Mouse (Mus musculus) liver, adult 2 months (tissue): ENCODE data around the gene Ccdc36. TPM values are rescaled to one million over a fixed set of nuclear protein-coding genes. Genes with fewer than 3 reads are reported as not detected.

ENCODE experiments used
- DNase-seq: peaks from one replicate; pipeline ENCODE4 v3.0.0-alpha.2; 2011; ENCODE audit warnings: low read depth, low spot score; ENCODE audit errors: extremely low read depth
- H3K27ac ChIP-seq: fragments of 200-500 bp; replicated peaks from 2 replicates; pipeline ENCODE4 v1.5.1; 2012; ENCODE audit warnings: low read depth, mild to moderate bottlenecking, control low read depth, inconsistent platforms, low read length; ENCODE audit not compliant: insufficient read depth
- H3K27me3 ChIP-seq: fragments of 200-500 bp; 2 replicates; pipeline ENCODE4 v1.6.1; 2012; ENCODE audit warnings: mild to moderate bottlenecking, moderate library complexity, low read length, inconsistent platforms; ENCODE audit not compliant: control insufficient read depth, insufficient read depth
- H3K36me3 ChIP-seq: fragments of 200-500 bp; 2 replicates; pipeline ENCODE4 v1.6.1; 2012; ENCODE audit warnings: low read length, inconsistent platforms; ENCODE audit not compliant: control insufficient read depth, insufficient read depth
- H3K4me1 ChIP-seq: fragments of 200-500 bp; 2 replicates; pipeline ENCODE4 v1.6.1; 2011; ENCODE audit warnings: low read length; ENCODE audit not compliant: control insufficient read depth, insufficient read depth
- H3K4me3 ChIP-seq: fragments of 200-500 bp; 2 replicates; pipeline ENCODE4 v1.5.1; 2011; ENCODE audit warnings: low read depth, mild to moderate bottlenecking, control low read depth, low read length, moderate library complexity; ENCODE audit not compliant: insufficient read depth
- H3K79me2 ChIP-seq: fragments of 200-500 bp; 2 replicates; pipeline ENCODE4 v1.6.1; 2012; ENCODE audit warnings: inconsistent platforms, mild to moderate bottlenecking, low read length, moderate library complexity; ENCODE audit not compliant: control insufficient read depth, insufficient read depth
- H3K9ac ChIP-seq: fragments of 200-500 bp; 2 replicates; pipeline ENCODE4 v1.6.1; 2012; ENCODE audit warnings: low read depth, mild to moderate bottlenecking, control low read depth, inconsistent platforms, low read length
- CTCF ChIP-seq: fragments of 200-500 bp; IDR thresholded peaks from 2 replicates; pipeline ENCODE4 v1.5.1; 2011; ENCODE audit warnings: low read depth, low read length, control low read depth
- POLR2A ChIP-seq: fragments of 200-500 bp; IDR thresholded peaks from 2 replicates; pipeline ENCODE4 v1.6.1; 2011; ENCODE audit warnings: low read length, control low read depth; ENCODE audit not compliant: insufficient read depth; ENCODE audit errors: extremely low read depth
- WGBS: fragments of 180-500 bp; shearing (Covaris S2); methylation state at CpG from one replicate; pipeline ENCODE4 v1.1.7; 2018; 5-methylcytosine and 5-hydroxymethylcytosine counted together
- polyA plus RNA-seq: library from polyadenylated mRNA; depleted of rRNA; stranded (reverse); fragments of >200 nt; gene quantifications from 2 replicates; pipeline ENCODE4 v1.2.3, GENCODE M21; 2012
- total RNA-seq: library from RNA; depleted of rRNA; stranded (reverse); fragments of >200 nt; gene quantifications from 2 replicates; pipeline ENCODE4 v1.2.3, GENCODE M21; 2014

The Ccdc36 gene
- total and polyA plus RNA-seq, 2 experiments, result not detected

DNA sequence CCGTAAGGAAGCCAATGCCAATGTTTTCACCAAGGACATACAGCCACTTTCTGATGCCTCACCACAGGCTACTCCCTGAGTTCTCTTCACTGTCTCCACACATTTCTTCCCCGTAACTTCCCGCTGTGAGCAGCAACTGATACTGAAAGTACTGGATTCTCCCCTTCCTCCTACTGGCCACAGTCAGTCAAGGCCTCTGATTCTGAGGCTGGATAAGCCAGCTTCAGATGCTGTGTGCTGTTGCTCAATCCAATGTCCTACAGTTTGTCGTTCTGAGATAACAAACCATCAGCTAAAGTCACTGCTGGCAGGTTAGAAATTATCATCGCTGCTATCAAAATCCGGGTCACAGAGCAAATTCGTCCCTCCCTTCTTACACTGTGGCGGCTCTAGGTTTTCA is 23.8 kb downstream of the Ccdc36 start:
- DNase-seq, result peak; percentile 77
- TF ChIP-seq POLR2A (no peak), CTCF (no peak; the same call in 1 of the 2 replicates)
- peaks cover 22% of the 10 kb centered on the region for H3K4me1 ChIP-seq
- H3K9ac ChIP-seq, result no peak overlapping the region; the same call in 1 of the 2 replicates
- 34% methylated on average over 8 of the region's 8 CpGs for whole genome bisulfite sequencing
- H3K27ac ChIP-seq, result no peak overlapping the region; the same call in 1 of the 2 replicates
- H3K36me3 ChIP-seq, result no peaks in the 10 kb centered on the region
- H3K79me2 ChIP-seq, result no peaks in the 10 kb centered on the region
- no peaks in the 10 kb centered on the region for H3K27me3 ChIP-seq
- no peak overlapping the region for H3K4me3 ChIP-seq

DNA sequence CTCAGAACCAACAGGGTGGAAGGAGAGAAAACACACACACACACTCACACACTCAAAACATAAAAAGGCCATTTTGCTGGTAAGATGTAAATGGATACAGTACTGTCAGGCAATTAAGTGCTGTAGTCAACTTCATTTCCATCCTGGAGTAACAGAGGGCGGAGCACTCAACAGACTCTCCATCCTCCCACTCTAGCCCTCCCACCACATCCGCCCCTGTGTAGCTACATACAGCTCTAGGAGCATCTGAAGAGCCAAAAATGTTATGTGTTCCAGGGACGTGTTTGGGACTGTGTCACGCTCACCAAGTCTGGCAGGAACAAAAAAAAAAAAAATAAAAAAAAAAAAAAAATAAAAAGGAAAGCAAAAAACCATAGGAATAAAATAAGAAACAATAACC is 25.2 kb downstream of the Ccdc36 start:
- Histone ChIP-seq H3K79me2 (no peaks in the 10 kb centered on the region), H3K27me3 (no peaks in the 10 kb centered on the region), H3K4me1 (peaks cover 22% of the 10 kb centered on the region), H3K9ac (no peak overlapping the region), H3K27ac (no peak overlapping the region), H3K4me3 (no peak overlapping the region), H3K36me3 (no peaks in the 10 kb centered on the region)
- no peak for TF ChIP-seq POLR2A
- TF ChIP-seq CTCF, result no peak
- DNase-seq, result no peak
- WGBS, result 93% methylated on average over 4 of the region's 4 CpGs

DNA sequence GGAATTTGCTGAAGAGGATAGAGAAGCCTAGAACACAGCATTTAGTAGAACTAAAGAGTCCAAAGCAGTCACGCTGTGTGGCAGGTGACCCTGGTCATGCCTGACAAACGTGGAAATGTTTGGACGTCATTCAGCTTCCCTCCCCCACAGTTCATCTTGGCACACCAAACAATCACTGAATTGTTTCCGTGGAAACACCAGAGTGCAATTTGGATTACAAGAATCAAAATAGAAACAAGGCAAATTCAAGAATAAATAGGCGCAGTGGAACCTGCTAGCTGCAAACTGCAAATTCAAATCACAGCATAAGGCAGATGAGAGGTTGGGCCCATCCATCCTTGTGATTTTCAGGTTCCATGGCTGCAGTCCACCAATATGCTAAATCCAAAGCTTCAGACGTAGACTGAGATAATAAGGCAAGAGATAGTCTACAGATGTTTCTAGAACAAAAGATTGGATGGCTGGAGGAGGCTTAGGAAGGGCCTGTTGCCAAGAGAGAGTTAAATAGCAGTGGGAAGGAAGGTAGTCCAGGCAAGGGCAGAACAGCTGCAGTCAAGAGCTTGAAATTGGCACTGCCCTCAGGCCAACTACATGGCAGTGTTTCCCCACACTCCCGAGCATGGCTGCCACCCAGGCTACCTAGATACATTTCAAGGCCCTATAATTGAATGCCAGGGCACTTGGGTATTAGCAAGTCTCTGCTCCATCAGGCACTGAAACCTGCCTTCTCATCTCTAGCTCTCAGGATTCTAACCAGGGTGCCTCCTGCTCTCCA is 26.9 kb downstream of the Ccdc36 start:
- peak overlapping the region; percentile 50 for H3K27ac ChIP-seq
- 24% methylated on average over 7 of the region's 7 CpGs for WGBS
- H3K27me3 ChIP-seq, result no peaks in the 10 kb centered on the region
- peaks cover 22% of the 10 kb centered on the region for H3K4me1 ChIP-seq
- no peak for TF ChIP-seq CTCF
- TF ChIP-seq POLR2A, result no peak
- DNase-seq, result peak; percentile 79
- H3K79me2 ChIP-seq, result no peaks in the 10 kb centered on the region
- no peak overlapping the region for H3K4me3 ChIP-seq
- H3K9ac ChIP-seq, result no peak overlapping the region
- no peaks in the 10 kb centered on the region for H3K36me3 ChIP-seq

DNA sequence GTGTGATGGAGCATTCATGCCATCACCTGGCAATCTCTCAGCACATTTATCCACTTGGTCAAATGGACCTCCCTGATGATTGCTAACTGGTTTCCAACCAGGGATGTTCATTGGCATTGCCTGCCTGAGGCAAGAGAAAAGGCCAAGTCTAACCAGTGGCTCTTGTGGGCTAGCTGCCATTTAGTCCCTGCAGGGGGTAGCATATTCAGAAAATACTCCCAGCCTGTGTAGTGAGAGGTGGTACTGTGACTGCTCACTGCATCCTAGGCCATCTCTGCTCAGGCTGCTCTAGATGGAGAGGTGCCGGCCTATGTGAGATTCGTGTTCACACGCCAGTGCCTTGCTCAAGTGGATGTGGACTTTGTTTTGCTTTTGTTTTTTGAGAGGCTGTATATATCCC is 30.0 kb downstream of the Ccdc36 start:
- TF ChIP-seq POLR2A, result no peak
- no peaks in the 10 kb centered on the region for H3K27me3 ChIP-seq
- no peak overlapping the region for H3K4me3 ChIP-seq
- WGBS, result 95% methylated on average over 3 of the region's 3 CpGs
- peaks cover 29% of the 10 kb centered on the region for H3K4me1 ChIP-seq
- no peak for DNase-seq
- no peaks in the 10 kb centered on the region for H3K79me2 ChIP-seq
- H3K9ac ChIP-seq, result no peak overlapping the region
- H3K27ac ChIP-seq, result no peak overlapping the region
- H3K36me3 ChIP-seq, result 0 out of 2 replicates have a peak, but pooled peaks cover under 1% of the 10 kb centered on the region

DNA sequence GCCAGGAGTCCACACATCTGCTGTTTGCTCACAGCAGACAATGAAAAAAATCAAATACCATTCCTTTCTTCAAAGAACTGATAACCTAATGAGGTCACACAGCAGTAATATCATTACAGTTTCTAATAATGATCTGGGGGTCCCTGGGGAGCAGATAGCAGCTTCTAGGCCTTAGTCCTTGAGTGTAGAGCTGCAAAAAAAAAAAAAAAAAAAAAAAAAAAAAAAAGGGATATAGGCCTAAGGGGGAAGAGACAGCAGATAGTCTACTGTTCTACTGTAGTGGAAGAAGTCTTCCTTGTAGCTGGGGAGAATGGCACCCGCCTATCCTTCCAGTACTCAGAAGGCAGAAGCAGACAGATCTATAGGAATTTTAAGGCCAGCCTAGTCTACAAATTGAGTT is 32.9 kb downstream of the Ccdc36 start:
- no peak overlapping the region for H3K4me3 ChIP-seq
- WGBS, result 96% methylated on average over 1 of the region's 1 CpGs
- TF ChIP-seq POLR2A, result no peak
- TF ChIP-seq CTCF, result no peak
- H3K27me3 ChIP-seq, result no peaks in the 10 kb centered on the region
- H3K9ac ChIP-seq, result no peak overlapping the region
- no peak overlapping the region for H3K27ac ChIP-seq
- no peak for DNase-seq
- no peaks in the 10 kb centered on the region for H3K79me2 ChIP-seq
- peaks cover 19% of the 10 kb centered on the region for H3K4me1 ChIP-seq
- H3K36me3 ChIP-seq, result peaks cover 20% of the 10 kb centered on the region

DNA sequence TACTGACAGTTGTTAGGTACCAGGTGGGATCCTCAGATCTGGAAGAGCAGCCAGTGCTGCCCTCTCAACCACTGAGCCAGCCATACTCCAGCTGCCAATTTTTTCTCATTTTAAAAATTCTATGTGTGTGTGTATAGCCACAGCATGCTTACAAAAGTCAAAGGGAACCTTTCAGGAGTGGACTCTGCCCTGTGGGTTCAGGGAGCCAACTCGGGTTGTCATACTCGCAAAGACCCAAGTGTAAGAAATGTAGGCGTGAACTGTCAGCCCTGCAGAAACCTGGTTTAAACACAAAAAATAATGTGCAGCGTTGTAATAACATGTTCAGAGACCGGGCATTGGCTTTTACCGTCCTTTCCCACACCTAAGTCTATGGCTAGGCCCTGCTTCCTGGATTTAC is 34.1 kb downstream of the Ccdc36 start:
- 63% methylated on average over 6 of the region's 6 CpGs for WGBS
- Histone ChIP-seq H3K79me2 (no peaks in the 10 kb centered on the region), H3K4me3 (no peak overlapping the region), H3K9ac (no peak overlapping the region), H3K4me1 (peaks cover 19% of the 10 kb centered on the region), H3K27ac (peak overlapping the region; percentile 67; the same call in 1 of the 2 replicates), H3K36me3 (peaks cover 29% of the 10 kb centered on the region), H3K27me3 (no peaks in the 10 kb centered on the region)
- TF ChIP-seq CTCF, result no peak
- no peak for TF ChIP-seq POLR2A
- DNase-seq, result peak; percentile 75
